Mouse (Mus musculus): Measurements from ENCODE around the gene H1foo. TPM values are rescaled to one million over a fixed set of nuclear protein-coding genes. Genes with fewer than 3 reads are reported as not detected.

Gene H1foo
- polyA plus RNA-seq, 1 experiment from 2014 or later: not detected

GRCm38 (mm10) chr6:115962439-115963085 is 17.8 kb downstream of the H1foo start:
- Histone ChIP-seq H3K9me3 (replicated peaks) (no peaks in the 10 kb centered on the region), H3K36me3 (peaks cover 80% of the 10 kb centered on the region), H3K9ac (no peak overlapping the region), H3K4me3 (no peak overlapping the region), H3K4me2 (no peak overlapping the region), H3K27ac (ENCODE audit: poor library complexity, severe bottlenecking) (no peak overlapping the region), H3K27me3 (replicated peaks) (0 out of 2 replicates have a peak, but pooled peaks cover 4% of the 10 kb centered on the region), H3K4me1 (replicated peaks) (peaks cover 35% of the 10 kb centered on the region)
- ATAC-seq (ENCODE audit: insufficient number of reproducible peaks, low FRiP score): no peak
- WGBS: 48% methylated on average over 23 of the region's 23 CpGs

GRCm38 (mm10) chr6:115963656-115964055 is 18.9 kb downstream of the H1foo start:
- Histone ChIP-seq H3K36me3 (peaks cover 76% of the 10 kb centered on the region), H3K4me2 (no peak overlapping the region), H3K27me3 (replicated peaks) (0 out of 2 replicates have a peak, but pooled peaks cover 4% of the 10 kb centered on the region), H3K9ac (no peak overlapping the region), H3K4me3 (no peak overlapping the region), H3K4me1 (replicated peaks) (peaks cover 26% of the 10 kb centered on the region), H3K9me3 (replicated peaks) (no peaks in the 10 kb centered on the region), H3K27ac (ENCODE audit: poor library complexity, severe bottlenecking) (no peak overlapping the region)
- WGBS: 71% methylated on average over 9 of the region's 9 CpGs
- no peak for ATAC-seq (ENCODE audit: insufficient number of reproducible peaks, low FRiP score)

- ATAC-seq (ENCODE audit: insufficient number of reproducible peaks, low FRiP score): no peak
- H3K9me3 ChIP-seq (replicated peaks): no peaks in the 10 kb centered on the region
- no peak overlapping the region for H3K27ac ChIP-seq (ENCODE audit: poor library complexity, severe bottlenecking)
- H3K4me2 ChIP-seq: no peak overlapping the region
- H3K36me3 ChIP-seq: peaks cover 51% of the 10 kb centered on the region
- WGBS: 88% methylated on average over 19 of the region's 19 CpGs
- H3K4me3 ChIP-seq: no peak overlapping the region
- H3K27me3 ChIP-seq (replicated peaks): 0 out of 2 replicates have a peak, but pooled peaks cover 4% of the 10 kb centered on the region
- H3K9ac ChIP-seq: no peak overlapping the region
- H3K4me1 ChIP-seq (replicated peaks): peaks cover 26% of the 10 kb centered on the region
These were observed 21.7 kb downstream of the H1foo start for GRCm38 (mm10) chr6:115966227-115966966.

- Histone ChIP-seq H3K4me2 (no peak overlapping the region), H3K27ac (ENCODE audit: poor library complexity, severe bottlenecking) (no peak overlapping the region), H3K9ac (no peak overlapping the region), H3K4me3 (no peak overlapping the region), H3K4me1 (replicated peaks) (peaks cover 30% of the 10 kb centered on the region), H3K9me3 (replicated peaks) (no peaks in the 10 kb centered on the region), H3K27me3 (replicated peaks) (0 out of 2 replicates have a peak, but pooled peaks cover 4% of the 10 kb centered on the region), H3K36me3 (peaks cover 42% of the 10 kb centered on the region)
- 91% methylated on average over 15 of the region's 15 CpGs for WGBS
- no peak for ATAC-seq (ENCODE audit: insufficient number of reproducible peaks, low FRiP score)
These were observed 22.6 kb downstream of the H1foo start for GRCm38 (mm10) chr6:115967291-115967880.

GRCm38 (mm10) chr6:115968086-115968485 is 23.3 kb downstream of the H1foo start:
- Histone ChIP-seq H3K4me1 (replicated peaks) (peaks cover 30% of the 10 kb centered on the region), H3K9ac (no peak overlapping the region), H3K4me2 (no peak overlapping the region), H3K9me3 (replicated peaks) (no peaks in the 10 kb centered on the region), H3K36me3 (peaks cover 35% of the 10 kb centered on the region), H3K4me3 (no peak overlapping the region), H3K27ac (ENCODE audit: poor library complexity, severe bottlenecking) (no peak overlapping the region), H3K27me3 (replicated peaks) (0 out of 2 replicates have a peak, but pooled peaks cover 3% of the 10 kb centered on the region)
- 78% methylated on average over 5 of the region's 5 CpGs for WGBS
- no peak for ATAC-seq (ENCODE audit: insufficient number of reproducible peaks, low FRiP score)

GRCm38 (mm10) chr6:115968700-115969099 is 24.0 kb downstream of the H1foo start:
- WGBS: 82% methylated on average over 6 of the region's 6 CpGs
- H3K4me1 ChIP-seq (replicated peaks): peaks cover 30% of the 10 kb centered on the region
- ATAC-seq (ENCODE audit: insufficient number of reproducible peaks, low FRiP score): no peak
- H3K9ac ChIP-seq: no peak overlapping the region
- no peaks in the 10 kb centered on the region for H3K27me3 ChIP-seq (replicated peaks)
- H3K4me3 ChIP-seq: no peak overlapping the region
- H3K27ac ChIP-seq (ENCODE audit: poor library complexity, severe bottlenecking): no peak overlapping the region
- no peak overlapping the region for H3K4me2 ChIP-seq
- peaks cover 29% of the 10 kb centered on the region for H3K36me3 ChIP-seq
- no peaks in the 10 kb centered on the region for H3K9me3 ChIP-seq (replicated peaks)

- ATAC-seq (ENCODE audit: insufficient number of reproducible peaks, low FRiP score): no peak
- H3K27ac ChIP-seq (ENCODE audit: poor library complexity, severe bottlenecking): no peak overlapping the region
- WGBS: 75% methylated on average over 9 of the region's 9 CpGs
- peaks cover 34% of the 10 kb centered on the region for H3K4me1 ChIP-seq (replicated peaks)
- H3K9ac ChIP-seq: no peak overlapping the region
- no peak overlapping the region for H3K4me2 ChIP-seq
- H3K27me3 ChIP-seq (replicated peaks): no peaks in the 10 kb centered on the region
- no peaks in the 10 kb centered on the region for H3K9me3 ChIP-seq (replicated peaks)
- H3K4me3 ChIP-seq: no peak overlapping the region
- H3K36me3 ChIP-seq: peaks cover 26% of the 10 kb centered on the region
These were observed 24.4 kb downstream of the H1foo start for GRCm38 (mm10) chr6:115969103-115969502.

GRCm38 (mm10) chr6:115969952-115970351 is 25.2 kb downstream of the H1foo start:
- no peak overlapping the region for H3K9ac ChIP-seq
- peaks cover 33% of the 10 kb centered on the region for H3K36me3 ChIP-seq
- H3K4me3 ChIP-seq: no peak overlapping the region
- no peaks in the 10 kb centered on the region for H3K9me3 ChIP-seq (replicated peaks)
- H3K27me3 ChIP-seq (replicated peaks): no peaks in the 10 kb centered on the region
- 52% methylated on average over 6 of the region's 6 CpGs for WGBS
- no peak overlapping the region for H3K4me2 ChIP-seq
- no peak for ATAC-seq (ENCODE audit: insufficient number of reproducible peaks, low FRiP score)
- H3K4me1 ChIP-seq (replicated peaks): peaks cover 38% of the 10 kb centered on the region
- no peak overlapping the region for H3K27ac ChIP-seq (ENCODE audit: poor library complexity, severe bottlenecking)

- H3K4me3 ChIP-seq: no peak overlapping the region
- WGBS: 40% methylated on average over 13 of the region's 13 CpGs
- H3K27ac ChIP-seq (ENCODE audit: poor library complexity, severe bottlenecking): peak overlapping the region; percentile 15; the same call in 1 of the 2 replicates
- ATAC-seq (ENCODE audit: insufficient number of reproducible peaks, low FRiP score): 0 out of 2 replicates have a peak, but pooled peaks have one; percentile 20
- no peak overlapping the region for H3K9ac ChIP-seq
- no peak overlapping the region for H3K4me2 ChIP-seq
- peaks cover 36% of the 10 kb centered on the region for H3K36me3 ChIP-seq
- H3K9me3 ChIP-seq (replicated peaks): no peaks in the 10 kb centered on the region
- no peaks in the 10 kb centered on the region for H3K27me3 ChIP-seq (replicated peaks)
- H3K4me1 ChIP-seq (replicated peaks): peaks cover 40% of the 10 kb centered on the region
These were observed 26.7 kb downstream of the H1foo start for GRCm38 (mm10) chr6:115971273-115972060.

GRCm38 (mm10) chr6:115972083-115972764 is 27.5 kb downstream of the H1foo start:
- Histone ChIP-seq H3K36me3 (peaks cover 30% of the 10 kb centered on the region), H3K9me3 (replicated peaks) (no peaks in the 10 kb centered on the region), H3K4me1 (replicated peaks) (peaks cover 40% of the 10 kb centered on the region), H3K9ac (no peak overlapping the region), H3K27me3 (replicated peaks) (no peaks in the 10 kb centered on the region), H3K4me2 (no peak overlapping the region), H3K27ac (ENCODE audit: poor library complexity, severe bottlenecking) (no peak overlapping the region), H3K4me3 (no peak overlapping the region)
- 73% methylated on average over 7 of the region's 7 CpGs for WGBS
- ATAC-seq (ENCODE audit: insufficient number of reproducible peaks, low FRiP score): 0 out of 2 replicates have a peak, but pooled peaks have one; percentile 20
